Mouse (Mus musculus) forebrain, embryonic 16.5 days (tissue): Measurements from ENCODE around the gene Zkscan16. TPM values are rescaled to one million over a fixed set of nuclear protein-coding genes. Genes with fewer than 3 reads are reported as not detected.

Source experiments
- ATAC-seq: fragments of 200-750 bp; cut with Nextera tagmentation; 2 replicates; pipeline ENCODE4 v1.8.0; 2017; ENCODE audit warnings: mild to moderate bottlenecking, moderate library complexity
- H3K27ac ChIP-seq: fragments of 300-500 bp; sonication (generic); 2 replicates; pipeline ENCODE4 v1.5.1; 2014; ENCODE audit warnings: low read length, control low read depth
- H3K27me3 ChIP-seq: fragments of 300-500 bp; sonication (generic); replicated peaks from 2 replicates; pipeline ENCODE4 v1.6.1; 2014; ENCODE audit warnings: low read length; ENCODE audit not compliant: control insufficient read depth, insufficient read depth
- H3K36me3 ChIP-seq: fragments of 300-500 bp; sonication (generic); 2 replicates; pipeline ENCODE4 v1.6.1; 2014; ENCODE audit not compliant: control insufficient read depth, insufficient read depth
- H3K4me1 ChIP-seq: fragments of 300-500 bp; sonication (generic); replicated peaks from 2 replicates; pipeline ENCODE4 v1.6.1; 2014; ENCODE audit warnings: low read length; ENCODE audit not compliant: control insufficient read depth, insufficient read depth
- H3K4me2 ChIP-seq: fragments of 300-500 bp; sonication (generic); 2 replicates; pipeline ENCODE4 v1.6.1; 2014; ENCODE audit warnings: mild to moderate bottlenecking, low read length, control low read depth
- H3K4me3 ChIP-seq: fragments of 300-500 bp; sonication (generic); replicated peaks from 2 replicates; pipeline ENCODE4 v1.5.1; 2014; ENCODE audit warnings: mild to moderate bottlenecking, low read length, control low read depth
- H3K9ac ChIP-seq: fragments of 300-500 bp; sonication (generic); replicated peaks from 2 replicates; pipeline ENCODE4 v1.6.1; 2014; ENCODE audit warnings: low read depth, low read length, control low read depth
- H3K9me3 ChIP-seq: fragments of 300-500 bp; sonication (generic); 2 replicates; pipeline ENCODE4 v1.6.1; 2016; ENCODE audit warnings: low read length; ENCODE audit not compliant: control insufficient read depth
- WGBS: fragments of 180-500 bp; shearing (Covaris S2); extraction: QIAGEN DNeasy Blood & Tissue Kit; methylation state at CpG from one replicate; pipeline ENCODE4 v1.1.7; 2014; 5-methylcytosine and 5-hydroxymethylcytosine counted together
- polyA plus RNA-seq: library from polyadenylated mRNA; unstranded; fragments of >200 nt; fragmentation: Nextera tagmentation; extraction: Ambion mirVana; gene quantifications from 2 replicates; pipeline ENCODE4 v1.2.1, GENCODE M21; 2015

Gene Zkscan16
- polyA plus RNA-seq, 1 experiment from 2014 or later, result 1.7 TPM

DNA sequence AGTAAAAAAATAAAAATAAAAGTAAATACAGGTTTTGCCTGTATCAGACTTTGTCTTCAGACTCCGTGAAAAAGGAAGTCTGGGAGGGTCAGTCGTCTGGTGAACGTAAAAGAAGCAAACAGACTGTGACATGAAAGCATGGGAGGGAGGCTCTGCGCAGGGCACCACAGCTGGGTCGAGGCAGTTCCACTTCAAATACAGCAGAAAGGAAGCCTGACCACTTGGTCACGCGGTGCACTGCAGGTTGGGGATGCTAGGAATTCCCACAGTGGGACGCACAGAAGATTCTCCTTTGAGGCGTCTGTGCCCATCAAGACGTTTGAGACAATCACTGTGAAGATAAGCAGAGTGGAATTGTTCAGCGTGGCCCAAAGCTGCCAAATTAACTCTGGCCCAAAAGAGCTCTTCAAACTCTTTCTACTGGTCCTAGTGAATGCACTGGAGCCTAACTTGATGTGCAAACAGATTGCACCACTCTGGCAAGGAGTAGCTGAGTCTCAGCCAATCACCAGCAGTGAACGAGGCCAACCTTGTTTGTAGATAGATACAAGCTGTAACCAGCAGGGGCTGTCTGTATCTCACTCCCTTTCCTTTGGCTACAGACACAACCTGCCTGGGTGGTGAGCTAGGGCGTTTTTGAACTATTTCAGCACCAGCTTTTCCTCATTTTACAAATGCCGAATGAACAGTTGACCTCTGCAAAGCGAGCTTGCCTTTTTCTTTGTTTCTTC, 8.5 kb upstream of the Zkscan16 start:
- Histone ChIP-seq H3K4me2 (no peak overlapping the region), H3K9me3 (no peaks in the 10 kb centered on the region), H3K4me3 (no peak overlapping the region), H3K36me3 (no peaks in the 10 kb centered on the region), H3K4me1 (peaks cover 4% of the 10 kb centered on the region; the same call in 1 of the 2 replicates), H3K27ac (no peak overlapping the region), H3K9ac (no peak overlapping the region), H3K27me3 (no peaks in the 10 kb centered on the region)
- ATAC-seq, result peak; percentile 98
- WGBS, result 49% methylated on average over 15 of the region's 15 CpGs

DNA sequence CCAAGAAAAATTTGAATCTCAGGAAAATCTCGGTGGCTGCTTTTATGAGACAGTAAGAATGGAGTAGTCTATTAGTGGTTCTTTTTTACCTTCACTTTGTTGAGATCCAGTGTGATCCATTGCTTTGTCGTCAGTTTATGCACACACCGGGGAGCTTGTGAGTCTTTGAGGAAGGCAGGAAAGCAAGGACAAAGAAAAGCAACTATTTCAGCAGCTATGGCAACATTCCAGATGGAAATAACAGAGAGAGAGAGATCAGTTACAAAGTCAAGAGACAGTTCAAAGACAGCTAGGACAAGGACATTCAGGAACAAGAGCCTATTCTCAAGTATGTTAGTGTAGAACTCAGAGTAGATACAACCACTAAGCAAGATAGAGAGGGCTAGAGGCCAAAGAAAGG, 7.6 kb upstream of the Zkscan16 start:
- Histone ChIP-seq H3K4me2 (no peak overlapping the region), H3K4me1 (peaks cover 4% of the 10 kb centered on the region; the same call in 1 of the 2 replicates), H3K27ac (no peak overlapping the region), H3K9ac (no peak overlapping the region), H3K27me3 (no peaks in the 10 kb centered on the region), H3K36me3 (no peaks in the 10 kb centered on the region), H3K4me3 (no peak overlapping the region), H3K9me3 (no peaks in the 10 kb centered on the region)
- no peak for ATAC-seq
- 35% methylated on average over 3 of the region's 3 CpGs for WGBS

DNA sequence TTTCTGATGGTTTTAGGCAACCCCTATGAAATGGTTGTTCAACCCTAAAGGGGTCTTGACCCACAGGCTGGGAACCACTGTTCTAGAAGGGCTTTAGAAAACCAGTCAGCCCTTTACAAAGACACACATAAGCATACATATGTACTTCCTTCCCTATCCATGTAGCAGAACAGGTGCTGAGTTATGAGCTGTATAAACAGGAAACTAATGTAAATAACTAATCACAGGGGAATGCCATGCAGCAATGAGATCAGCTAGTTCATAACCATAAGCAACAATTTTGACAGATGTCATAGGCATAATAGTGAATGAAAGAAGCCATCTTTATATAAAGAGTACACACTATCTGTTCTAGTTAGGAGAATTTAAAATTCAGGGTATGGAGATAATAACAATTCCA, 1.8 kb upstream of the Zkscan16 start:
- Histone ChIP-seq H3K4me2 (no peak overlapping the region), H3K36me3 (no peaks in the 10 kb centered on the region), H3K9ac (no peak overlapping the region), H3K4me1 (peaks cover 7% of the 10 kb centered on the region; the same call in 1 of the 2 replicates), H3K9me3 (no peaks in the 10 kb centered on the region), H3K4me3 (no peak overlapping the region), H3K27me3 (no peaks in the 10 kb centered on the region), H3K27ac (no peak overlapping the region)
- ATAC-seq, result no peak

- H3K9me3 ChIP-seq, result no peaks in the 10 kb centered on the region
- H3K27me3 ChIP-seq, result no peaks in the 10 kb centered on the region
- H3K9ac ChIP-seq, result peak overlapping the region; percentile 76
- 87% methylated on average over 4 of the region's 4 CpGs for whole genome bisulfite sequencing
- ATAC-seq, result peak; percentile 15
- H3K27ac ChIP-seq, result no peak overlapping the region
- H3K4me2 ChIP-seq, result peak overlapping the region; percentile 73
- H3K36me3 ChIP-seq, result no peaks in the 10 kb centered on the region
- peaks cover 7% of the 10 kb centered on the region; the same call in 1 of the 2 replicates for H3K4me1 ChIP-seq
- H3K4me3 ChIP-seq, result peak overlapping the region; percentile 65
These were observed 486 bp upstream of the Zkscan16 start for GRCm38 (mm10) chr4:58942942-58943341.

DNA sequence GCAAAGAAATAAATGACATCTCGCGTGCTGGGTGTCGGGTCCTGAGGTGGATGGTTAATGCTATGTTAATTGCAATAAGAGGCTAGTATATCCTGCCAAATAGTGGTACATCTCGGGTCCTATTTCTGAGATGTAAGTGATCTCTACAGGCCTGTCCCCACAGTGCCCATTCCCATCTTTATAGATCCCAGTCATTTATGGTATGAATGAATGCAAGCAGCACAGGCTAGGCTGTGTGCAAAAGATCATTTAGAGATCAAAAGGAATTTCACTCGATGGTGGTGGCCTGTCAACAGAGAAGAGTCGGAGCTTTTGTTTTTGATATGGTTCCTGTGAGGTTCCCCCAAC, 752 bp downstream of the Zkscan16 start:
- no peaks in the 10 kb centered on the region for H3K9me3 ChIP-seq
- no peaks in the 10 kb centered on the region for H3K36me3 ChIP-seq
- H3K27me3 ChIP-seq, result no peaks in the 10 kb centered on the region
- H3K4me1 ChIP-seq, result peaks cover 7% of the 10 kb centered on the region; the same call in 1 of the 2 replicates
- WGBS, result 15% methylated on average over 6 of the region's 6 CpGs
- H3K4me3 ChIP-seq, result peak overlapping the region; percentile 65
- ATAC-seq, result peak; percentile 5; the same call in 1 of the 2 replicates
- H3K27ac ChIP-seq, result no peak overlapping the region
- H3K4me2 ChIP-seq, result peak overlapping the region; percentile 73
- H3K9ac ChIP-seq, result peak overlapping the region; percentile 76

- H3K9me3 ChIP-seq, result no peaks in the 10 kb centered on the region
- H3K36me3 ChIP-seq, result no peaks in the 10 kb centered on the region
- no peaks in the 10 kb centered on the region for H3K27me3 ChIP-seq
- H3K4me2 ChIP-seq, result peak overlapping the region; percentile 73
- no peak overlapping the region for H3K4me3 ChIP-seq
- H3K27ac ChIP-seq, result no peak overlapping the region
- ATAC-seq, result no peak
- peaks cover 7% of the 10 kb centered on the region; the same call in 1 of the 2 replicates for H3K4me1 ChIP-seq
- WGBS, result 72% methylated on average over 5 of the region's 5 CpGs
- no peak overlapping the region; the same call in 1 of the 2 replicates for H3K9ac ChIP-seq
These were observed 1.3 kb downstream of the Zkscan16 start for GRCm38 (mm10) chr4:58944695-58945094.

GRCm38 (mm10) chr4:58948391-58948790, 5.0 kb downstream of the Zkscan16 start:
- Histone ChIP-seq H3K4me3 (no peak overlapping the region), H3K4me2 (no peak overlapping the region), H3K27ac (no peak overlapping the region), H3K9ac (no peak overlapping the region), H3K9me3 (no peaks in the 10 kb centered on the region), H3K36me3 (no peaks in the 10 kb centered on the region), H3K27me3 (no peaks in the 10 kb centered on the region), H3K4me1 (peaks cover 7% of the 10 kb centered on the region; the same call in 1 of the 2 replicates)
- 89% methylated on average over 4 of the region's 4 CpGs for WGBS
- ATAC-seq, result no peak

- Histone ChIP-seq H3K27me3 (no peaks in the 10 kb centered on the region), H3K36me3 (0 out of 2 replicates have a peak, but pooled peaks cover 6% of the 10 kb centered on the region), H3K9me3 (no peaks in the 10 kb centered on the region), H3K4me2 (no peak overlapping the region), H3K4me1 (no peaks in the 10 kb centered on the region), H3K27ac (no peak overlapping the region), H3K9ac (no peak overlapping the region), H3K4me3 (no peak overlapping the region)
- WGBS, result 92% methylated on average over 11 of the region's 11 CpGs
- ATAC-seq, result no peak
These were observed 9.2 kb downstream of the Zkscan16 start for GRCm38 (mm10) chr4:58952630-58953029.

DNA sequence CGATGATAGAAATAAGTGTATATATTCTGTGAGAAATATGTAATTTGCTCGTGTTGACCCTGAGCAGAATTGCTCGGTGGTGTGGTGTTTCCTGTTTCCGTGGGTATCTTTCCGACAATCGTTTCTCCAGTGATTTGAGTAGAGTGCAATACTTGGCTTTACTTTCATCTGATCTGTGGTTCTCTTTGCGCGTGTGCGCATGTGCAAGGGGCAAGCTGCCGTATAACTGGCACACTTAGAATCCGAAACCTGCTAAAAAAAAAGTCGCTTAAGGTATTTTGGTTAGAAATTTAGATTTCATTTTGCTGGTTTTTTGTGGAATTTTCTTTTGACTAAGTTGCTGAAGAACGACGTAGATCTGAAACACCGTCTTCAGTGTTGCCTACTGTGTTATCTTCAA, 18.3 kb downstream of the Zkscan16 start:
- Histone ChIP-seq H3K36me3 (0 out of 2 replicates have a peak, but pooled peaks cover 6% of the 10 kb centered on the region), H3K9ac (no peak overlapping the region), H3K9me3 (no peaks in the 10 kb centered on the region), H3K4me3 (no peak overlapping the region), H3K27ac (no peak overlapping the region), H3K4me1 (no peaks in the 10 kb centered on the region), H3K4me2 (no peak overlapping the region), H3K27me3 (no peaks in the 10 kb centered on the region)
- ATAC-seq, result no peak
- 96% methylated on average over 15 of the region's 15 CpGs for WGBS
